Mouse (Mus musculus) left cerebral cortex, adult 9 months (tissue): ENCODE measurements around the gene Vcan.

Experiments
- DNase-seq, 2 experiments: peaks; one replicate each; pipeline ENCODE4 v3.0.0; 2022; ENCODE audit warnings: low spot score in 2 of 2

Gene Vcan

DNA sequence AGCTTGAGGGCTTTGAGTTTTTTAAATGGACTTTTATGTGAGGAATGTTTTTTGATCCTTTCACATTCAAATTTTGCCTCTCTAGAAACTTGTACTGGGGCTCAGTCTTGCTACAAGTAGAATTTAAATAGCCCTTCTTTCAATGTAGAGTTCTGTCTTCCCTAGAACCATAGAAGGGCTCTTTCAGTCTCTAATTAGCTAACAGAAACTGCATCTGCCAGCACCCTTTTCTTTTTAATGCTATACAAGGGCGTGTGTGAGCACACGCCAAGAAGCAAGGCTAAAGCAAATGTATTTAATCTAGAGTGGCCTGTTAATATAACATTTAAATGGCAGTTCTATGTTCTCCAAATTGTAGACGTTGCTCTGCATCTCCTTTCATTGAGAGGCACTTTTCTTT is 134.9 kb downstream of the Vcan start:
- DNase-seq: no peak
